Mouse (Mus musculus): ENCODE measurements around the gene 1300017J02Rik. TPM values are rescaled to one million over a fixed set of nuclear protein-coding genes. Genes with fewer than 3 reads are reported as not detected.

1300017J02Rik gene
- polyA plus RNA-seq, 2 experiments = 0.28 to 0.79 TPM

GRCm38 (mm10) chr9:103305332-103306041 lies 605 bp upstream of the 1300017J02Rik start:
- Histone ChIP-seq H3K4me2 (replicated peaks; ENCODE audit: low read depth, low read length, severe bottlenecking) (peak overlapping the region; percentile 64), H3K4me1 (ENCODE audit: control insufficient read depth, insufficient read depth, low read length) (no peaks in the 10 kb centered on the region; the same call in 1 of the 2 replicates), H3K9ac (ENCODE audit: low read depth, low read length, severe bottlenecking) (peak overlapping the region; percentile 92), H3K36me3 (ENCODE audit: control insufficient read depth, insufficient read depth, low read length) (peaks cover 33% of the 10 kb centered on the region), H3K27ac (replicated peaks; ENCODE audit: low read depth, low read length) (peak overlapping the region; percentile 92), H3K4me3 (replicated peaks; ENCODE audit: low read length) (peak overlapping the region; percentile 95), H3K27me3 (ENCODE audit: control insufficient read depth, insufficient read depth, low read length) (no peaks in the 10 kb centered on the region), H3K9me3 (ENCODE audit: control insufficient read depth, low read length) (no peaks in the 10 kb centered on the region)
- 1% methylated on average over 36 of the region's 40 CpGs for WGBS
- DNase-seq (ENCODE audit: low spot score) = peak; percentile 70
- TF ChIP-seq POLR2A (IDR thresholded peaks at IDR 0.05; ENCODE audit: borderline replicate concordance, extremely low read depth, insufficient read depth, insufficient read length) = no peak
- peak; percentile 62 for ATAC-seq (ENCODE audit: low FRiP score, low read depth)

- Histone ChIP-seq H3K9me3 (ENCODE audit: control insufficient read depth, low read length) (no peaks in the 10 kb centered on the region), H3K27ac (replicated peaks; ENCODE audit: low read depth, low read length) (no peak overlapping the region), H3K4me2 (replicated peaks; ENCODE audit: low read depth, low read length, severe bottlenecking) (no peak overlapping the region), H3K36me3 (ENCODE audit: control insufficient read depth, insufficient read depth, low read length) (peaks cover 5% of the 10 kb centered on the region; the same call in 1 of the 2 replicates), H3K27me3 (ENCODE audit: control insufficient read depth, insufficient read depth, low read length) (no peaks in the 10 kb centered on the region), H3K4me1 (ENCODE audit: control insufficient read depth, insufficient read depth, low read length) (no peaks in the 10 kb centered on the region; the same call in 1 of the 2 replicates), H3K9ac (ENCODE audit: low read depth, low read length, severe bottlenecking) (no peak overlapping the region), H3K4me3 (replicated peaks; ENCODE audit: low read length) (no peak overlapping the region)
- DNase-seq (ENCODE audit: low spot score) = peak; percentile 30
- 62% methylated on average over 3 of the region's 3 CpGs for WGBS
- no peak for ATAC-seq (ENCODE audit: low FRiP score, low read depth)
- no peak for TF ChIP-seq POLR2A (IDR thresholded peaks at IDR 0.05; ENCODE audit: borderline replicate concordance, extremely low read depth, insufficient read depth, insufficient read length)
Measured at GRCm38 (mm10) chr9:103302666-103303065, 2.2 kb downstream of the 1300017J02Rik start.

DNA sequence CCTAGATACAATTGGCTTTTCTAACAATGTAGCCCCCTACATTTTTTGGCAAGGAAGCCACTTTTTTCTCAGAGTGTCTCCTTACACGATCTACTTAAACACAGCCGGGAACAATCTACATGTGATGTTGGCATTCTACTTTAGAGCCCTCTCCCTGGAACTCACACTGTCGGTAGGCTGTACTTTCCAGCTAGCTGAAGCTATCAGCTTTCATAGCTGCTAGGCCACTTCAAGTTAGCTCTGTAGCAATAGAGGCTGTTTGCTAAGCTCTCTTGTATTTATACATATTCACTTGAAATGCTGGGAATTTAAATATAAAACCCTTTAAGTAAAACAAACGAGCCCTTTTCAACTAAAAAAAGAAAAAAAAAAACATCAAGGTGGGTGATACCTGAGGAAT lies 2.6 kb downstream of the 1300017J02Rik start:
- 78% methylated on average over 4 of the region's 4 CpGs for WGBS
- no peak for ATAC-seq (ENCODE audit: low FRiP score, low read depth)
- Histone ChIP-seq H3K36me3 (ENCODE audit: control insufficient read depth, insufficient read depth, low read length) (0 out of 2 replicates have a peak, but pooled peaks cover under 1% of the 10 kb centered on the region), H3K4me1 (ENCODE audit: control insufficient read depth, insufficient read depth, low read length) (no peaks in the 10 kb centered on the region), H3K27ac (replicated peaks; ENCODE audit: low read depth, low read length) (no peak overlapping the region), H3K9ac (ENCODE audit: low read depth, low read length, severe bottlenecking) (no peak overlapping the region), H3K9me3 (ENCODE audit: control insufficient read depth, low read length) (no peaks in the 10 kb centered on the region), H3K4me2 (replicated peaks; ENCODE audit: low read depth, low read length, severe bottlenecking) (no peak overlapping the region), H3K27me3 (ENCODE audit: control insufficient read depth, insufficient read depth, low read length) (no peaks in the 10 kb centered on the region), H3K4me3 (replicated peaks; ENCODE audit: low read length) (no peak overlapping the region)
- no peak for DNase-seq (ENCODE audit: low spot score)
- no peak for TF ChIP-seq POLR2A (IDR thresholded peaks at IDR 0.05; ENCODE audit: borderline replicate concordance, extremely low read depth, insufficient read depth, insufficient read length)

DNA sequence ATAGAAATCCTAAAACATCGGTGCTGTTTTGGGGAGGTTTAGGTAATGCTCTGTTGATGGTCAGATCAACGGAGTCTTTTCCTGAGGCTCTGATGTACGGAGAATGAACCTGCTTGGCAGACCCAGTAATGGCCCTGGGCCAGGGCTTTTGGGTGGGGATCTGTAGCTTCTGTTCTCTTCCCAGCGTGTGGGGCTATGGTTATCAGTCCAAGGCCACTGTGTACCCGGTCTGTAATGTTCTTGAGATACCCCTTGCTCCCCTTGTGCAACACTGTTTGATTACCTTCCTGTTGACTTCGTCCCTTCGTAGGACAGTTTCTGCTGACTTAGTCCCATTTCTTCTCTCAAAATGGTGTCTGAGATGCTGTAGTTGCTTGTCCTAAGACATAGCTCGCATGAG lies 3.8 kb downstream of the 1300017J02Rik start:
- 94% methylated on average over 8 of the region's 8 CpGs for WGBS
- no peak for TF ChIP-seq POLR2A (IDR thresholded peaks at IDR 0.05; ENCODE audit: borderline replicate concordance, extremely low read depth, insufficient read depth, insufficient read length)
- no peak for ATAC-seq (ENCODE audit: low FRiP score, low read depth)

DNA sequence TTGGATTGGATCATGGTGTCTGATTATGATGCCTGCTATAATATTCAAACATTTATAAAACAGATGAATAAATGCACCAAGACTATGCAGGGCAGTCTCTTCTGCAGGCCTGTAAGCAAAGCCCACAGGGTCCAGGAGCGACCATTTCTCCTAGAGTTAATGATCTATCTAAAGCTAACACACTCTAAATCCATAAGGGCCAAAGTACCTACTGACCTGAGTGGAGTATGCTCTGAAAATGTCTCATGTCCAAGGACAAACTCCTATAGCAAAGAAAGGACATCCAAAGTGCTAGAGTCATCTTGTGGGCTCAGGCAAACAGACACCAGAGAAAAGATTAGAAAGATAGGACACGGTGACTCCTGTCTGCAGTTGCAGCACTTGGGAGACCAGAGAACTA lies 10.4 kb downstream of the 1300017J02Rik start:
- H3K4me2 ChIP-seq (replicated peaks; ENCODE audit: low read depth, low read length, severe bottlenecking) = no peak overlapping the region
- H3K4me3 ChIP-seq (replicated peaks; ENCODE audit: low read length) = no peak overlapping the region
- no peak overlapping the region for H3K27ac ChIP-seq (replicated peaks; ENCODE audit: low read depth, low read length)
- H3K9ac ChIP-seq (ENCODE audit: low read depth, low read length, severe bottlenecking) = no peak overlapping the region
- no peaks in the 10 kb centered on the region for H3K27me3 ChIP-seq (ENCODE audit: control insufficient read depth, insufficient read depth, low read length)
- ATAC-seq (ENCODE audit: low FRiP score, low read depth) (no peak), DNase-seq (ENCODE audit: low spot score) (no peak)
- no peaks in the 10 kb centered on the region for H3K9me3 ChIP-seq (ENCODE audit: control insufficient read depth, low read length)
- no peaks in the 10 kb centered on the region for H3K4me1 ChIP-seq (ENCODE audit: control insufficient read depth, insufficient read depth, low read length)
- 90% methylated on average over 2 of the region's 2 CpGs for WGBS
- no peak for TF ChIP-seq POLR2A (IDR thresholded peaks at IDR 0.05; ENCODE audit: borderline replicate concordance, extremely low read depth, insufficient read depth, insufficient read length)
- H3K36me3 ChIP-seq (ENCODE audit: control insufficient read depth, insufficient read depth, low read length) = no peaks in the 10 kb centered on the region

More for the DNA sequence above, 3.8 kb downstream of the 1300017J02Rik start:
- Histone ChIP-seq H3K4me1 (ENCODE audit: control insufficient read depth, insufficient read depth, low read length) (no peaks in the 10 kb centered on the region), H3K27ac (replicated peaks; ENCODE audit: low read depth, low read length) (no peak overlapping the region), H3K4me2 (replicated peaks; ENCODE audit: low read depth, low read length, severe bottlenecking) (no peak overlapping the region), H3K36me3 (ENCODE audit: control insufficient read depth, insufficient read depth, low read length) (no peaks in the 10 kb centered on the region), H3K9me3 (ENCODE audit: control insufficient read depth, low read length) (no peaks in the 10 kb centered on the region), H3K9ac (ENCODE audit: low read depth, low read length, severe bottlenecking) (no peak overlapping the region), H3K27me3 (ENCODE audit: control insufficient read depth, insufficient read depth, low read length) (no peaks in the 10 kb centered on the region), H3K4me3 (replicated peaks; ENCODE audit: low read length) (no peak overlapping the region)
- no peak for DNase-seq (ENCODE audit: low spot score)

Data from limb, embryonic 14.5 days (tissue).